In the genomic region with DNA sequence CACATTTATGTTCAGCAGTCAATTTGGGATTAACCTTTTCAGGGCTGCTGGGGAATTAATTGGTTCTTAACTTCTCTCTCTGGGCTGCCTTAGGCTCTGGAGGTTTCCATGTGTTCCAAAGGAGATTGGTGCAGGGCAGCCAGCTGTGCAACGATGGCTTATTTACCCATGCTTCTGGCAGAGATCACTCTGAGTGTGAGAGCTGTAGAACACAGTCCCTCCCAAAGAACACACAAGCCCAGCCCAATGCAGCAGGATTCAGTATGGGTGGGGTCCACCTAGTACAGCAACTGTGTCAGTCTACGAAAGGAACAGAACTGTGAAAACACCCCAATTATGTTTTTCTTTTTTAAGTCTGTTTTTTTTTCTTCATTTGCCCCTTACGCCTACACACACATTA, we compare ENCODE assay signal across 22 mouse cellular contexts. TPM values are rescaled to one million over a fixed set of nuclear protein-coding genes. Genes with fewer than 3 reads are reported as not detected.
DNase-seq lines count a peak whose midpoint lies in the region; ATAC-seq and TF ChIP-seq lines count a peak whose summit lies in the region.
"Had no signal": no experiment of that assay in that cellular context is flagged by ENCODE, and none has a peak within 500 bp of the region (broad histone marks: within the 10 kb centered on the region; RNA-seq: fewer than 3 reads in every experiment).

No protein-coding gene starts in this region.

- no peaks in the 10 kb centered on the region for H3K4me1 ChIP-seq in stomach, embryonic 15.5 days
- H3K4me1 ChIP-seq: embryonic facial prominence, embryonic 13.5 days; embryonic facial prominence, embryonic 15.5 days; forebrain, embryonic 10.5 days; forebrain, embryonic 12.5 days had no signal

- no peaks in the 10 kb centered on the region for H3K27me3 ChIP-seq in stomach, embryonic 15.5 days (replicated peaks)
- H3K27me3 ChIP-seq: embryonic facial prominence, embryonic 15.5 days had no signal

- H3K36me3 ChIP-seq in stomach, embryonic 15.5 days: no peaks in the 10 kb centered on the region
- H3K36me3 ChIP-seq: embryonic facial prominence, embryonic 13.5 days; embryonic facial prominence, embryonic 15.5 days; forebrain, embryonic 10.5 days; forebrain, embryonic 12.5 days had no signal

- 59% methylated on average over 3 of the region's 3 CpGs for WGBS in stomach, embryonic 15.5 days

- H3K9ac ChIP-seq in stomach, embryonic 15.5 days: no peak overlapping the region
- H3K9ac ChIP-seq: embryonic facial prominence, embryonic 13.5 days; embryonic facial prominence, embryonic 15.5 days; forebrain, embryonic 12.5 days had no signal

- no peak overlapping the region for H3K4me3 ChIP-seq in stomach, embryonic 15.5 days (replicated peaks)
- H3K4me3 ChIP-seq: embryonic facial prominence, embryonic 13.5 days; embryonic facial prominence, embryonic 15.5 days; erythroblast, embryonic 14.5 days; forebrain, embryonic 10.5 days; forebrain, embryonic 12.5 days had no signal

- TF ChIP-seq POLR2A in brain, embryonic 14.5 days (IDR thresholded peaks at IDR 0.05; ENCODE audit: borderline replicate concordance, extremely low read depth, insufficient read depth, insufficient read length, poor library complexity, severe bottlenecking): no peak

- DNase-seq in ovary, postnatal 36 days (ENCODE audit: low spot score): peak; percentile 4
- DNase-seq in ovary, postnatal 14 days (ENCODE audit: low spot score): no peak
- peak; percentile 13 for DNase-seq in brain, embryonic 14.5 days (ENCODE audit: low read depth)
- no peak for DNase-seq in neural tube, embryonic 10.5 days (ENCODE audit: extremely low spot score, low spot score)
- DNase-seq in embryo, embryonic 9.5 days (ENCODE audit: extremely low spot score): no peak
- DNase-seq: adrenal gland, adult 2 months; adrenal gland, postnatal 10 days; adrenal gland, postnatal 25 days; cerebellum, adult 11-12 months; cerebellum, adult 2 months; cerebellum, adult 9-10 months; cerebellum, postnatal 10 days; cerebellum, postnatal 25 days had no signal

- ATAC-seq in stomach, embryonic 15.5 days (ENCODE audit: insufficient read depth, low FRiP score, low read depth): peak; percentile 66; the same call in 1 of the 2 replicates
- ATAC-seq: forebrain, embryonic 14.5 days; forebrain, embryonic 16.5 days had no signal

- H3K9me3 ChIP-seq in stomach, embryonic 15.5 days: no peaks in the 10 kb centered on the region
- H3K9me3 ChIP-seq: embryonic facial prominence, embryonic 13.5 days; embryonic facial prominence, embryonic 15.5 days; forebrain, embryonic 10.5 days; forebrain, embryonic 12.5 days had no signal

- no peak for TF ChIP-seq CTCF in brain, embryonic 14.5 days (IDR thresholded peaks at IDR 0.05; ENCODE audit: borderline replicate concordance, extremely low read depth, insufficient read depth, insufficient read length)

- H3K4me2 ChIP-seq in stomach, embryonic 15.5 days: no peak overlapping the region
- H3K4me2 ChIP-seq: embryonic facial prominence, embryonic 13.5 days; embryonic facial prominence, embryonic 15.5 days; forebrain, embryonic 12.5 days had no signal

- no peak overlapping the region for H3K27ac ChIP-seq in stomach, embryonic 15.5 days
- H3K27ac ChIP-seq: embryonic facial prominence, embryonic 13.5 days; embryonic facial prominence, embryonic 15.5 days; forebrain, embryonic 10.5 days; forebrain, embryonic 12.5 days had no signal

RNA-seq across cellular contexts. Expression of a gene that starts 14.3 kb away (rescaled TPM):
- polyA plus RNA-seq in brain, embryonic 14.5 days (2012; rRNA removed): 0.47 and 0.77 TPM in 2 replicates
- 5.7 and 5.9 TPM in 2 replicates for polyA plus RNA-seq in stomach, embryonic 15.5 days (2015; fragmentation: Nextera tagmentation; extraction: Ambion mirVana)
- polyA plus RNA-seq: C2C12; erythroblast, embryonic 14.5 days had no signal

Comparison
In these comparisons a context has a peak if more than half of its experiments do, and no peak if none do; other contexts are left out.
1. DNase-seq: peak in ovary, postnatal 36 days (single experiment) and brain, embryonic 14.5 days (single experiment); none in ovary, postnatal 14 days (single experiment), neural tube, embryonic 10.5 days (single experiment) and embryo, embryonic 9.5 days (single experiment).